Mouse (Mus musculus): ENCODE results near the gene Wscd2.

Gene Wscd2

GRCm38 (mm10) chr5:113490033-113490432 lies at the start of gene Wscd2:
Wscd2 (plus strand) TSS chr5:113490333.
- no peak for DNase-seq (ENCODE audit: low read depth, low spot score)

GRCm38 (mm10) chr5:113442180-113442579 lies 48.0 kb upstream of the Wscd2 start:
- DNase-seq (ENCODE audit: low read depth, low spot score), result no peak

- DNase-seq (ENCODE audit: low read depth, low spot score), result peak; percentile 76
Measured at GRCm38 (mm10) chr5:113448023-113448734, 42.0 kb upstream of the Wscd2 start.

- DNase-seq (ENCODE audit: low read depth, low spot score), result no peak
Measured at GRCm38 (mm10) chr5:113449336-113449735, 40.8 kb upstream of the Wscd2 start.

- DNase-seq (ENCODE audit: low read depth, low spot score), result peak; percentile 68
Measured at GRCm38 (mm10) chr5:113452691-113453090, 37.4 kb upstream of the Wscd2 start.

GRCm38 (mm10) chr5:113453356-113453755 lies 36.8 kb upstream of the Wscd2 start:
- peak; percentile 70 for DNase-seq (ENCODE audit: low read depth, low spot score)

- no peak for DNase-seq (ENCODE audit: low read depth, low spot score)
Measured at GRCm38 (mm10) chr5:113456020-113456419, 34.1 kb upstream of the Wscd2 start.

DNA sequence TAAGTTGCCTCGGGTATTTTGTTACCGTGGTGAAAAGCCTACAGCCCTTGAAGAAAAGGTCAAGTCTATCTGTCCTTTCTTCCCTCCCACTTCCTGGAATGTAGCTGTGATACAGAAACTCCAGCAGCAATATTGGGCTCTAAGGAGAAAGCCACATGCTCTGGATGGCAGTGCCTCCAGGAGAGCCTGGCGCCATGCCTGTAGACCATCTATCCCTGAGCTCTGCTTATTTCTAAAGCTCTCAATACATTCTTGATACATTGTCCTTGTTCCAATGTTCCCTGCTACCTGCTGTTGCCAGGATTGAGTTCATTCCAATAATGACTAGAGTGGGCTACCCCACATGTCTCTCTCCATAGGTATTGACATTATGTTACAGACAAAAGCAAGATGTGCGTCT lies 33.4 kb upstream of the Wscd2 start:
- DNase-seq (ENCODE audit: low read depth, low spot score), result no peak

GRCm38 (mm10) chr5:113457260-113457659 lies 32.9 kb upstream of the Wscd2 start:
- no peak for DNase-seq (ENCODE audit: low read depth, low spot score)

GRCm38 (mm10) chr5:113459942-113460341 lies 30.2 kb upstream of the Wscd2 start:
- DNase-seq (ENCODE audit: low read depth, low spot score), result peak; percentile 48

DNA sequence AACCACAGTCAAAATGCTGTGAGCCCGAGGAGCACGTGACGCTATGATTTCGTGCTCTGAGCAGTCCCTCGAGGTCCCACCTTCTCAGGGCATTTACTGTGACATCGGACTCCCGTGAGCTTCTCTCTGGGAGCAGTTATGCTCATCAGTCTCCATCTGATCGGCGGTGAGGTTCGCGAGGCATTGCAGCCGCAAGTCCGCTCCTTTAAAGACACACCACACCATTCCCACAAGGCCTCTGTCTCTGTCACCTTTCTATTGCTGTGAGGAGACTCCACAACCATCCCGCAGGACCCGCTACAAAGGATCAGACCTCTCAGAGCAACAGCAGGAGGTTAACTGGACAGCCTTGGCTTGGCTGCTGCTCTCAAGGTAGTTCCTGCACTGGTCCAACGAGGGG lies 28.6 kb upstream of the Wscd2 start:
- DNase-seq (ENCODE audit: low read depth, low spot score), result no peak

- no peak for DNase-seq (ENCODE audit: low read depth, low spot score)
Measured at GRCm38 (mm10) chr5:113461998-113462625, 28.0 kb upstream of the Wscd2 start.

GRCm38 (mm10) chr5:113464731-113465130 lies 25.4 kb upstream of the Wscd2 start:
- DNase-seq (ENCODE audit: low read depth, low spot score), result no peak

DNA sequence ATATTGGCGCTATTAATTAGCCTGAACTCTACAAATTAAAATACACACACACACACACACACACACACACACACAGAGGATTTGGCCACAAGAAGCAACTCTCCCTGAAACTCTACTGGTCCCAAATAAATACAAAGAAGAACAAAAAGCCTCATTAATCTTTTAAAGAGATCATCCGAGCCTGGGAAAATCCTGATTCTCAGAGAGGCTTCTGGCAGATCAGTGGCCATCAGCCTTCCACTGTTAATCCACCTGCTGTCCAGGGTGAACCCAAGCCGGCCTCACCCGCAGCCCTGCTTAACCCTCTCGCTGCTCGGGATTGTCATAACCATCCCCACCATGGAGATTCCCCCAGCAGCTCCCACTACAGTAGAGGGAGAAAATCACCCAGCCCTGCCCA lies 23.6 kb upstream of the Wscd2 start:
- no peak for DNase-seq (ENCODE audit: low read depth, low spot score)

DNA sequence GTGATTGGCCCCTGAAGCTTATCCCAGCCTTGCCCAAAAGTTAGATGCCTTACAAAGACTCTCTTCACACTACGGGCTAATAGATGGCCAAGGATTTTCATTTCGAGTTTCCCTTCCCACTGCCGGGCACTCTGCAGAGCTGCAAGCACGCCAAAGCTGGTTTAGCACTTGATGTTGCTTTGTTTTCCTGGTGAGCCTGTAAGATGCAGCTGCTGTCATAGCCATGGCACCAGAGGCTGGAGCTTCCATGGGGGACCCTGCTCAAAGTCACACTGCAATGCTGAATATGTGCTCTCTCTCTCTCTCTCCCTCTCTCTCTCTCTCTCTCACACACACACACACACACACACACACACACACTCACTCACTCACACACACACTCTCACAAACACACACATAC lies 23.1 kb upstream of the Wscd2 start:
- DNase-seq (ENCODE audit: low read depth, low spot score), result no peak

DNA sequence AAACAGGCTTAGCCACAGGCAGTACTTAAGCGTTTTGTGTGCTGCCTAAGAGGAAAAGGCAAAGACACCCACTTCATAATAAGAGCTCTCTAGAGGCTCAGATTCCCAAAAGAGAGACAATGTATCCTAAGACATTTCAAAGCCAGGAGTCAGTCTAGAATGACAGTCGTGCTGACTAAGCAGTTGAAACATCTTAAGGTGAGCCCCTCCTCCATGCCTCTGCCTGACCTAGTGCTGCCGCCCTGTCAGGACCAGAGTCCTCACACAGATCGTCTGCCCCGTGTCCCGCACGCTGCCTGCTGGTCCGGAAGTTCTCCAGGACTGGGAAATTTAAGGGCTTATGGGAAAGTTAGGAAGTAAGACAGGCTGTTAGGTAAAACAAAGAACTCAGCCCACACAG lies 22.4 kb upstream of the Wscd2 start:
- DNase-seq (ENCODE audit: low read depth, low spot score), result peak; percentile 51

GRCm38 (mm10) chr5:113468625-113469024 lies 21.5 kb upstream of the Wscd2 start:
- no peak for DNase-seq (ENCODE audit: low read depth, low spot score)

DNA sequence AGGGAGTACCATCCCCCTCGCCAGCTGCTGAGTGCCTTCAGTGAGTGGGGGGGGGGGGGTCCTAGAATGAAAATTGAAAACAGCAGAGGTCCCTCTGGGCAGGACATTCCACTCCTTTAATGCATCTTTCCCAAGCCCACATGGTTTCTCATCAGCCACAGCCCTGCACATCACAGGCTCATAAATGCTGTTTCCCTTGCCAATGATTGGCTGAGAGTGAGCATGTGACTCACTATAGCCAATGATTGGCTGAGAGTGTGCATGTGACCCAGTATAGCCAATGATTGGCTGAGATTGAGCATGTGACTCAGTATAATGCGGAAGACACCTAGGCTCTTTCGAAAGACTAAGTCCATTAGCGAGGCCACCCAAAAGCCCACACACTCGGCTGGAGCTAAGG lies 20.9 kb upstream of the Wscd2 start:
- no peak for DNase-seq (ENCODE audit: low read depth, low spot score)

DNA sequence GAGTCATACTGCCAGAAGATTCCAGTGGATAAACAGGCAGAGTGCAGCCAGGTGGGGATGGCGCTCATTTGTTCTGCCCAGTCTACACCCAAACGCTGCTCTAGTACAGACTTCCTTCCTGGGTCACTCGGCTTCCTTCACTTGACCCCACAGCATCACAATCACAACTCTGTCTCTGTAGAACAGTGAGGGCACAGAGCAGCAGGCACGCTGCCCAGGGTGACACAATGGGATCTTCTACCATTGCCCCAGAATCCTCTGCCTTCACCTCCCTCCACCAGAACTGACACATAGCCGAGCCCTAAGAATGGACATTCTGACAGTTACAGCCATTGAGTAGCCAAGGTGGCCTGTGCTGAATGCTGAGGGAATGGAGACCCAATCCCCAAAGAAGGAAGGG lies 20.3 kb upstream of the Wscd2 start:
- DNase-seq (ENCODE audit: low read depth, low spot score), result no peak

- peak; percentile 51 for DNase-seq (ENCODE audit: low read depth, low spot score)
Measured at GRCm38 (mm10) chr5:113471417-113471816, 18.7 kb upstream of the Wscd2 start.

- DNase-seq (ENCODE audit: low read depth, low spot score), result no peak
Measured at GRCm38 (mm10) chr5:113472339-113472738, 17.8 kb upstream of the Wscd2 start.

GRCm38 (mm10) chr5:113476816-113477215 lies 13.3 kb upstream of the Wscd2 start:
- DNase-seq (ENCODE audit: low read depth, low spot score), result peak; percentile 36

DNA sequence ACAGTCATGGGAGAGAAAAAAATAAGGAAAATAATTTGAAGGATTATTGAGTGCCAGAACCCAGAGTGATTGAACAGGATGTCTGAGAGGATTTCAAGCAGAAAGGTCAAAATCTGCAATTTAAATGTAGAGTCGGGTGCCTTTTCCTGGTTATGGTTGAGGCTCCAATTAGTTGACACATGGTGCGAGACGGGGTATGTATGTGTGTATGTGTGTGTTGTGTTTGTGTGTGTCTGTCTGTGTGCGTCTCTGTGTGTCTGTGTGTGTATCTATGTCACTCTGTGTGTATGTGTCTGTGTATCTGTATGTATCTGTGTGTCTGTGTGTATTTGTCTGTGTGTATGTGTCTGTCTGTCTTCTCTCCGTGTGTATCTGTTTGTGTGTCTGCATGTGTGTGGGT lies 11.1 kb upstream of the Wscd2 start:
- no peak for DNase-seq (ENCODE audit: low read depth, low spot score)

Measured in mesoderm, embryonic 11.5 days (tissue).